Mouse (Mus musculus) kidney, postnatal 0 days (tissue): Measurements from ENCODE around the gene Cth. TPM values are rescaled to one million over a fixed set of nuclear protein-coding genes. Genes with fewer than 3 reads are reported as not detected.

ENCODE experiments used
- ATAC-seq: fragments of 200-750 bp; cut with Nextera tagmentation; replicated peaks from 2 replicates; pipeline ENCODE4 v1.8.0; 2017; ENCODE audit warnings: low read depth, moderate number of reproducible peaks, moderate TSS enrichment, moderate library complexity; ENCODE audit not compliant: low FRiP score
- DNase-seq: peaks from one replicate; pipeline ENCODE4 v3.0.0-alpha.2; 2016; ENCODE audit warnings: low spot score
- H3K27ac ChIP-seq: fragments of 300-500 bp; sonication (generic); 2 replicates; pipeline ENCODE4 v1.5.1; 2014; ENCODE audit warnings: mild to moderate bottlenecking
- H3K27me3 ChIP-seq: fragments of 300-500 bp; sonication (generic); 2 replicates; pipeline ENCODE4 v1.6.1; 2014; ENCODE audit warnings: low read length, mixed read lengths; ENCODE audit not compliant: insufficient read depth
- H3K36me3 ChIP-seq: fragments of 300-500 bp; sonication (generic); 2 replicates; pipeline ENCODE4 v1.6.1; 2014; ENCODE audit warnings: low read length, mixed read lengths; ENCODE audit not compliant: insufficient read depth
- H3K4me1 ChIP-seq: fragments of 300-500 bp; sonication (generic); replicated peaks from 2 replicates; pipeline ENCODE4 v1.6.1; 2014; ENCODE audit warnings: antibody characterized with exemption, low read length, mixed read lengths; ENCODE audit not compliant: insufficient read depth
- H3K4me2 ChIP-seq: fragments of 300-500 bp; sonication (generic); 2 replicates; pipeline ENCODE4 v1.6.1; 2014; ENCODE audit warnings: mild to moderate bottlenecking, low read length, moderate library complexity, mixed read lengths
- H3K4me3 ChIP-seq: fragments of 300-500 bp; sonication (generic); replicated peaks from 2 replicates; pipeline ENCODE4 v1.5.1; 2014; ENCODE audit warnings: low read depth, low read length
- H3K9ac ChIP-seq: fragments of 300-500 bp; sonication (generic); 2 replicates; pipeline ENCODE4 v1.6.1; 2014; ENCODE audit warnings: low read depth, low read length
- H3K9me3 ChIP-seq: fragments of 300-500 bp; sonication (generic); replicated peaks from 2 replicates; pipeline ENCODE4 v1.6.1; 2016; ENCODE audit warnings: low read length, inconsistent platforms, mixed read lengths
- CTCF ChIP-seq: IDR thresholded peaks from 2 replicates; pipeline ENCODE4 v1.5.1; 2016; ENCODE audit warnings: antibody characterized with exemption, low read depth, mild to moderate bottlenecking, moderate library complexity
- WGBS: fragments of 180-500 bp; shearing (Covaris S2); extraction: QIAGEN DNeasy Blood & Tissue Kit; methylation state at CpG from one replicate; pipeline ENCODE4 v1.1.7; 2014; 5-methylcytosine and 5-hydroxymethylcytosine counted together
- polyA plus RNA-seq: library from polyadenylated mRNA; unstranded; fragments of >200 nt; fragmentation: Nextera tagmentation; extraction: Ambion mirVana; gene quantifications from 2 replicates; pipeline ENCODE4 v1.2.1, GENCODE M21; 2015

Gene Cth
- polyA plus RNA-seq, 1 experiment from 2014 or later = 83.6 TPM

GRCm38 (mm10) chr3:157931592-157931991 is 6.7 kb upstream of the Cth start:
- Histone ChIP-seq H3K9me3 (no peaks in the 10 kb centered on the region), H3K4me3 (no peak overlapping the region), H3K36me3 (no peaks in the 10 kb centered on the region), H3K4me2 (no peak overlapping the region), H3K4me1 (no peaks in the 10 kb centered on the region), H3K27me3 (no peaks in the 10 kb centered on the region), H3K27ac (0 out of 2 replicates have a peak overlapping the region, but pooled peaks have one; percentile 19), H3K9ac (no peak overlapping the region)
- DNase-seq (peak; percentile 26), ATAC-seq (peak; percentile 86)
- 38% methylated on average over 3 of the region's 3 CpGs for WGBS
- TF ChIP-seq CTCF = peak; percentile 47; the same call in 1 of the 2 replicates

GRCm38 (mm10) chr3:157929417-157929816 is 4.5 kb upstream of the Cth start:
- Histone ChIP-seq H3K9ac (no peak overlapping the region), H3K4me3 (no peak overlapping the region), H3K27ac (no peak overlapping the region), H3K4me2 (no peak overlapping the region), H3K4me1 (no peaks in the 10 kb centered on the region), H3K9me3 (no peaks in the 10 kb centered on the region), H3K27me3 (no peaks in the 10 kb centered on the region), H3K36me3 (no peaks in the 10 kb centered on the region)
- TF ChIP-seq CTCF = no peak
- DNase-seq = no peak
- ATAC-seq = no peak
- WGBS = 79% methylated on average over 1 of the region's 1 CpGs

GRCm38 (mm10) chr3:157928731-157929130 is 3.9 kb upstream of the Cth start:
- no peaks in the 10 kb centered on the region for H3K27me3 ChIP-seq
- H3K27ac ChIP-seq = no peak overlapping the region
- WGBS = 83% methylated on average over 2 of the region's 2 CpGs
- H3K9me3 ChIP-seq = no peaks in the 10 kb centered on the region
- no peak for DNase-seq
- no peak for TF ChIP-seq CTCF
- H3K36me3 ChIP-seq = no peaks in the 10 kb centered on the region
- no peak overlapping the region for H3K9ac ChIP-seq
- H3K4me2 ChIP-seq = no peak overlapping the region
- ATAC-seq = no peak
- no peaks in the 10 kb centered on the region for H3K4me1 ChIP-seq
- no peak overlapping the region for H3K4me3 ChIP-seq

- H3K27me3 ChIP-seq = no peaks in the 10 kb centered on the region
- no peak overlapping the region for H3K27ac ChIP-seq
- no peaks in the 10 kb centered on the region for H3K4me1 ChIP-seq
- H3K9me3 ChIP-seq = no peaks in the 10 kb centered on the region
- H3K4me3 ChIP-seq = no peak overlapping the region
- H3K4me2 ChIP-seq = no peak overlapping the region
- H3K36me3 ChIP-seq = no peaks in the 10 kb centered on the region
- no peak for TF ChIP-seq CTCF
- 42% methylated on average over 2 of the region's 2 CpGs for WGBS
- no peak for DNase-seq
- no peak for ATAC-seq
- no peak overlapping the region for H3K9ac ChIP-seq
Observed at GRCm38 (mm10) chr3:157926761-157927160, 1.9 kb upstream of the Cth start.

GRCm38 (mm10) chr3:157925706-157926510 is 1.0 kb upstream of the Cth start:
- H3K4me3 ChIP-seq = no peak overlapping the region
- H3K9ac ChIP-seq = no peak overlapping the region
- no peak for TF ChIP-seq CTCF
- H3K4me1 ChIP-seq = no peaks in the 10 kb centered on the region
- no peak overlapping the region for H3K27ac ChIP-seq
- H3K27me3 ChIP-seq = no peaks in the 10 kb centered on the region
- ATAC-seq = no peak
- no peak overlapping the region for H3K4me2 ChIP-seq
- DNase-seq = no peak
- 83% methylated on average over 14 of the region's 14 CpGs for WGBS
- H3K9me3 ChIP-seq = no peaks in the 10 kb centered on the region
- H3K36me3 ChIP-seq = no peaks in the 10 kb centered on the region

GRCm38 (mm10) chr3:157923268-157923835 is 1.5 kb downstream of the Cth start:
- no peak for TF ChIP-seq CTCF
- no peak overlapping the region for H3K9ac ChIP-seq
- DNase-seq = no peak
- no peaks in the 10 kb centered on the region for H3K4me1 ChIP-seq
- H3K9me3 ChIP-seq = no peaks in the 10 kb centered on the region
- ATAC-seq = no peak
- H3K4me2 ChIP-seq = peak overlapping the region; percentile 90
- H3K27me3 ChIP-seq = no peaks in the 10 kb centered on the region
- WGBS = 58% methylated on average over 3 of the region's 3 CpGs
- no peak overlapping the region for H3K27ac ChIP-seq
- H3K4me3 ChIP-seq = peak overlapping the region; percentile 54; the same call in 1 of the 2 replicates
- H3K36me3 ChIP-seq = no peaks in the 10 kb centered on the region
